8 mouse cellular contexts compared by ENCODE assay signal in the genomic region with DNA sequence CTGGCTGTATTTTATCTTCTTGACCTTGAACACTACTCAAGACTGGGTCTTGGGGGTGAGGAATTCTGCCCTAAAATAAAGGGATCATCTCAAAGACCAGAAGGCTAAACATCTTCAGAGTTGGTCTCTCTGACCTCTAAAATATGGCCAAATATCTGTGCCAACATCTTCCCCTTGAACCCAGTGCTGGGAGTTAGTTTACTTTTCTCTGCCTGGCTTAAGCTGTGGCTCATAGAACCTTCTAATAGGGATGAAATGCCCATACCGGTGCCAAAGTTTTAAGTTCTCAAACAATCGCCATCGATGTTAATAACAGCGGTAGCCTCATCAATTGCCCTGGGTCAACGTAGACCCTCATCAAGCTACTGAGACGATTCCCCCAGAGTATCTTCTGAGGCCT. TPM values are rescaled to one million over a fixed set of nuclear protein-coding genes. Genes with fewer than 3 reads are reported as not detected.
A peak's percentile ranks its signal among the peaks of the same experiment; 100 is the strongest.
DNase-seq lines count a peak whose midpoint lies in the region; ATAC-seq and TF ChIP-seq lines count a peak whose summit lies in the region.

No protein-coding gene starts in this region.

- no peaks in the 10 kb centered on the region for H3K9me3 ChIP-seq in heart, embryonic 14.5 days (ENCODE audit: control insufficient read depth, low read length)
- no peaks in the 10 kb centered on the region for H3K9me3 ChIP-seq in ES-Bruce4 (replicated peaks; ENCODE audit: control insufficient read depth, insufficient read depth, low read length, poor library complexity, severe bottlenecking)
- no peaks in the 10 kb centered on the region for H3K9me3 ChIP-seq in hindbrain, embryonic 12.5 days (replicated peaks)
- H3K9me3 ChIP-seq in midbrain, embryonic 11.5 days (ENCODE audit: control insufficient read depth, low read length) = no peaks in the 10 kb centered on the region

- peak overlapping the region; percentile 87 for H3K9ac ChIP-seq in heart, embryonic 14.5 days (ENCODE audit: low read length)
- H3K9ac ChIP-seq in ES-Bruce4 (ENCODE audit: low read depth, poor library complexity, severe bottlenecking) = peak overlapping the region; percentile 19
- peak overlapping the region; percentile 64 for H3K9ac ChIP-seq in hindbrain, embryonic 12.5 days
- H3K9ac ChIP-seq in midbrain, embryonic 11.5 days (ENCODE audit: low read length) = peak overlapping the region; percentile 57

- H3K36me3 ChIP-seq in heart, embryonic 14.5 days (ENCODE audit: control insufficient read depth, insufficient read depth, low read length) = peaks cover 26% of the 10 kb centered on the region
- no peaks in the 10 kb centered on the region for H3K36me3 ChIP-seq in ES-Bruce4 (ENCODE audit: control insufficient read depth, insufficient read depth, low read length, poor library complexity, severe bottlenecking)
- H3K36me3 ChIP-seq in hindbrain, embryonic 12.5 days = no peaks in the 10 kb centered on the region
- H3K36me3 ChIP-seq in midbrain, embryonic 11.5 days (ENCODE audit: control insufficient read depth, insufficient read depth, low read length) = no peaks in the 10 kb centered on the region

- peak overlapping the region; percentile 93 to 96 for H3K27ac ChIP-seq in heart, embryonic 14.5 days (replicated peaks in 1 of 2; ENCODE audit: control insufficient read depth in 1 of 2, insufficient read depth in 1 of 2, low read depth in 2 of 2, low read length in 2 of 2)
- no peak overlapping the region for H3K27ac ChIP-seq in ES-Bruce4 (ENCODE audit: insufficient read depth, low read length)
- no peak overlapping the region for H3K27ac ChIP-seq in hindbrain, embryonic 12.5 days
- no peak overlapping the region for H3K27ac ChIP-seq in midbrain, embryonic 11.5 days (ENCODE audit: low read depth, low read length)

- peaks cover 33 to 56% of the 10 kb centered on the region in 2 experiments for H3K4me1 ChIP-seq in heart, embryonic 14.5 days (ENCODE audit: control insufficient read depth in 2 of 2, insufficient read depth in 2 of 2, low read length in 2 of 2)
- H3K4me1 ChIP-seq in ES-Bruce4 (ENCODE audit: control insufficient read depth, insufficient read depth, low read length) = no peaks in the 10 kb centered on the region
- H3K4me1 ChIP-seq in hindbrain, embryonic 12.5 days = peaks cover 13% of the 10 kb centered on the region
- H3K4me1 ChIP-seq in midbrain, embryonic 11.5 days (ENCODE audit: control insufficient read depth, insufficient read depth, low read length) = peaks cover 11% of the 10 kb centered on the region

- no peak for TF ChIP-seq POLR2A in ES-Bruce4 (IDR thresholded peaks at IDR 0.05; ENCODE audit: insufficient read depth, low read length)

- peak overlapping the region; percentile 65 for H3K4me3 ChIP-seq in heart, embryonic 14.5 days (ENCODE audit: control insufficient read depth in 1 of 2, insufficient read depth in 1 of 2, low read depth in 1 of 2, low read length in 2 of 2)
- peak overlapping the region; percentile 75 for H3K4me3 ChIP-seq in ES-Bruce4 (ENCODE audit: low read depth, low read length)
- peak overlapping the region; percentile 54 for H3K4me3 ChIP-seq in hindbrain, embryonic 12.5 days
- peak overlapping the region; percentile 52 for H3K4me3 ChIP-seq in midbrain, embryonic 11.5 days (ENCODE audit: low read depth, low read length)

- no peak for TF ChIP-seq EP300 in ES-Bruce4 (IDR thresholded peaks at IDR 0.05; ENCODE audit: insufficient read depth, low read depth, low read length)

- peak overlapping the region; percentile 79 for H3K4me2 ChIP-seq in heart, embryonic 14.5 days (ENCODE audit: low read length)
- peak overlapping the region; percentile 99 for H3K4me2 ChIP-seq in hindbrain, embryonic 12.5 days (replicated peaks)
- peak overlapping the region; percentile 99 for H3K4me2 ChIP-seq in midbrain, embryonic 11.5 days

- TF ChIP-seq CTCF in ES-Bruce4 (IDR thresholded peaks at IDR 0.05; ENCODE audit: low read depth, low read length) = no peak

- WGBS in heart, embryonic 14.5 days = 4% methylated on average over 6 of the region's 6 CpGs
- 2% methylated on average over 6 of the region's 6 CpGs for WGBS in hindbrain, embryonic 12.5 days
- 3% methylated on average over 6 of the region's 6 CpGs for WGBS in midbrain, embryonic 11.5 days

- intact Hi-C loops in heart, postnatal 10 days (cut with DNase I) = no loop called here

- no peak for DNase-seq in heart, postnatal 10 days
- peak; percentile 90 for DNase-seq in midbrain, embryonic 11.5 days (ENCODE audit: low spot score, missing footprints)
- no peak for DNase-seq in adrenal gland, adult (ENCODE audit: inconsistent age in 2 of 2, low spot score in 1 of 2)
- no peak for DNase-seq in frontal cortex, postnatal 25 days (ENCODE audit: low spot score in 2 of 2)
- DNase-seq in spleen, postnatal 4 days (ENCODE audit: low spot score in 2 of 2) = no peak

- ATAC-seq in heart, embryonic 14.5 days (ENCODE audit: insufficient number of reproducible peaks, insufficient read depth, low FRiP score, low read depth) = no peak
- ATAC-seq in hindbrain, embryonic 12.5 days (ENCODE audit: low FRiP score) = no peak
- no peak for ATAC-seq in midbrain, embryonic 11.5 days (ENCODE audit: low FRiP score)

- peaks cover 10% of the 10 kb centered on the region for H3K27me3 ChIP-seq in heart, embryonic 14.5 days (ENCODE audit: control insufficient read depth, insufficient read depth, low read length)
- H3K27me3 ChIP-seq in ES-Bruce4 (ENCODE audit: control insufficient read depth, insufficient read depth, low read length, poor library complexity, severe bottlenecking) = peaks cover 10% of the 10 kb centered on the region
- H3K27me3 ChIP-seq in hindbrain, embryonic 12.5 days = peaks cover 68% of the 10 kb centered on the region
- peaks cover 49% of the 10 kb centered on the region for H3K27me3 ChIP-seq in midbrain, embryonic 11.5 days (ENCODE audit: control insufficient read depth, insufficient read depth, low read length)

RNA-seq across cellular contexts. Expression of a gene that starts 0.4 kb away (rescaled TPM):
- 55.5 and 59.6 TPM in 2 replicates for polyA plus RNA-seq in heart, embryonic 14.5 days (2014; fragmentation: Nextera tagmentation; extraction: Ambion mirVana)
- total RNA-seq in heart, postnatal 10 days (2021) = 100 to 1,000 TPM; 196 to 202 TPM
- polyA plus RNA-seq in ES-Bruce4 (2011; ENCODE audit: insufficient read depth, insufficient read length, low read depth, missing spikeins) = 1.8 and 2.1 TPM in 2 replicates
- 0.09 and 0.52 TPM in 2 replicates for polyA plus RNA-seq in hindbrain, embryonic 12.5 days (2016; fragmentation: Nextera tagmentation; extraction: Ambion mirVana)
- polyA plus RNA-seq in midbrain, embryonic 11.5 days (2014; fragmentation: Nextera tagmentation; extraction: Ambion mirVana) = 0.06 TPM in 1 of 2 replicates, not detected in the other

RNA-seq across cellular contexts. Expression of a gene that starts 27.6 kb away (rescaled TPM):
- polyA plus RNA-seq in heart, embryonic 14.5 days (2014; fragmentation: Nextera tagmentation; extraction: Ambion mirVana) = 5.1 and 5.2 TPM in 2 replicates
- total RNA-seq in heart, postnatal 10 days (2021) = 10 to 100 TPM; 12.8 to 15.0 TPM
- 3.6 and 4.0 TPM in 2 replicates for polyA plus RNA-seq in ES-Bruce4 (2011; ENCODE audit: insufficient read depth, insufficient read length, low read depth, missing spikeins)
- 28.3 and 29.2 TPM in 2 replicates for polyA plus RNA-seq in hindbrain, embryonic 12.5 days (2016; fragmentation: Nextera tagmentation; extraction: Ambion mirVana)
- polyA plus RNA-seq in midbrain, embryonic 11.5 days (2014; fragmentation: Nextera tagmentation; extraction: Ambion mirVana) = 9.5 and 13.5 TPM in 2 replicates

RNA-seq across cellular contexts. Expression of a gene that starts 31.5 kb away (rescaled TPM):
- 13.6 and 15.2 TPM in 2 replicates for polyA plus RNA-seq in heart, embryonic 14.5 days (2014; fragmentation: Nextera tagmentation; extraction: Ambion mirVana)
- total RNA-seq in heart, postnatal 10 days (2021) = 10 to 100 TPM; 64.5 to 65.1 TPM
- polyA plus RNA-seq in ES-Bruce4 (2011; ENCODE audit: insufficient read depth, insufficient read length, low read depth, missing spikeins) = 56.5 and 63.6 TPM in 2 replicates
- polyA plus RNA-seq in hindbrain, embryonic 12.5 days (2016; fragmentation: Nextera tagmentation; extraction: Ambion mirVana) = 10.9 and 13.4 TPM in 2 replicates
- 11.3 and 13.8 TPM in 2 replicates for polyA plus RNA-seq in midbrain, embryonic 11.5 days (2014; fragmentation: Nextera tagmentation; extraction: Ambion mirVana)

RNA-seq across cellular contexts. Expression of a gene that starts 53.1 kb away (rescaled TPM):
- 1.6 and 1.8 TPM in 2 replicates for polyA plus RNA-seq in heart, embryonic 14.5 days (2014; fragmentation: Nextera tagmentation; extraction: Ambion mirVana)
- 1 to 10 TPM; 1.7 to 4.5 TPM for total RNA-seq in heart, postnatal 10 days (2021)
- polyA plus RNA-seq in ES-Bruce4 (2011; ENCODE audit: insufficient read depth, insufficient read length, low read depth, missing spikeins) = not detected in 2 replicates
- 3.5 and 4.2 TPM in 2 replicates for polyA plus RNA-seq in hindbrain, embryonic 12.5 days (2016; fragmentation: Nextera tagmentation; extraction: Ambion mirVana)
- polyA plus RNA-seq in midbrain, embryonic 11.5 days (2014; fragmentation: Nextera tagmentation; extraction: Ambion mirVana) = 1.9 and 2.1 TPM in 2 replicates

RNA-seq across cellular contexts. Expression of a gene that starts 53.9 kb away (rescaled TPM):
- 28.7 and 30.0 TPM in 2 replicates for polyA plus RNA-seq in heart, embryonic 14.5 days (2014; fragmentation: Nextera tagmentation; extraction: Ambion mirVana)
- total RNA-seq in heart, postnatal 10 days (2021) = 10 to 100 TPM; 11.8 to 12.9 TPM
- 8.2 and 11.3 TPM in 2 replicates for polyA plus RNA-seq in ES-Bruce4 (2011; ENCODE audit: insufficient read depth, insufficient read length, low read depth, missing spikeins)
- 29.7 and 32.3 TPM in 2 replicates for polyA plus RNA-seq in hindbrain, embryonic 12.5 days (2016; fragmentation: Nextera tagmentation; extraction: Ambion mirVana)
- polyA plus RNA-seq in midbrain, embryonic 11.5 days (2014; fragmentation: Nextera tagmentation; extraction: Ambion mirVana) = 25.5 and 27.3 TPM in 2 replicates

Comparison
In these comparisons a context has a peak if more than half of its experiments do, and no peak if none do; other contexts are left out.
1. H3K27ac ChIP-seq: peak in heart, embryonic 14.5 days (2 of 2); none in ES-Bruce4 (single experiment), hindbrain, embryonic 12.5 days (single experiment) and midbrain, embryonic 11.5 days (single experiment).
2. H3K9ac ChIP-seq: peak in every context shown above with its lines; median percentile 87 in heart, embryonic 14.5 days; 64 in hindbrain, embryonic 12.5 days; 57 in midbrain, embryonic 11.5 days; 19 in ES-Bruce4.
3. RNA of a gene that starts 0.4 kb away (polyA plus RNA-seq): 55.5 to 59.6 TPM in heart, embryonic 14.5 days; 1.8 to 2.1 TPM in ES-Bruce4, 0.09 to 0.52 TPM in hindbrain, embryonic 12.5 days and 0.06 TPM in midbrain, embryonic 11.5 days; every median in the first group is over 10 times any median in the second.
4. Peak in every context shown above with its lines, with median percentiles within 50 percentile points of each other: H3K4me2 ChIP-seq and H3K4me3 ChIP-seq.